Mouse (Mus musculus): ENCODE data around the gene Hk1.
"Not testable (repeated sequence)": the region's sequence is repeated elsewhere in the genome, so short reads cannot be mapped to it uniquely, and the experiment has no call there.

Hk1 gene

GRCm38 (mm10) chr10:62332514-62332913 lies 47.2 kb downstream of the Hk1 start:
- H3K9me3 ChIP-seq (ENCODE audit: low read length), result no peaks in the 10 kb centered on the region
- TF ChIP-seq CTCF (conservative IDR thresholded peaks at IDR 0.05; ENCODE audit: low read length), result no peak
- H3K36me3 ChIP-seq (ENCODE audit: insufficient read depth, low read length), result no peaks in the 10 kb centered on the region
- H3K27me3 ChIP-seq (ENCODE audit: insufficient read depth, low read length), result no peaks in the 10 kb centered on the region
- H3K4me3 ChIP-seq (replicated peaks; ENCODE audit: low read length), result 0 out of 2 replicates have a peak overlapping the region, but pooled peaks have one; percentile 20
- H3K4me1 ChIP-seq (replicated peaks; ENCODE audit: low read depth, low read length), result peaks cover 95% of the 10 kb centered on the region

- H3K4me1 ChIP-seq (replicated peaks; ENCODE audit: low read depth, low read length), result peaks cover 95% of the 10 kb centered on the region
- H3K9me3 ChIP-seq (ENCODE audit: low read length), result no peaks in the 10 kb centered on the region
- TF ChIP-seq POU5F1 (IDR thresholded peaks at IDR 0.05; ENCODE audit: borderline replicate concordance, low read length), result no peak
- no peak for TF ChIP-seq CTCF (conservative IDR thresholded peaks at IDR 0.05; ENCODE audit: low read length)
- no peaks in the 10 kb centered on the region for H3K27me3 ChIP-seq (ENCODE audit: insufficient read depth, low read length)
- no peaks in the 10 kb centered on the region for H3K36me3 ChIP-seq (ENCODE audit: insufficient read depth, low read length)
- no peak overlapping the region for H3K4me3 ChIP-seq (replicated peaks; ENCODE audit: low read length)
Measured at GRCm38 (mm10) chr10:62331771-62332170, 47.9 kb downstream of the Hk1 start.

DNA sequence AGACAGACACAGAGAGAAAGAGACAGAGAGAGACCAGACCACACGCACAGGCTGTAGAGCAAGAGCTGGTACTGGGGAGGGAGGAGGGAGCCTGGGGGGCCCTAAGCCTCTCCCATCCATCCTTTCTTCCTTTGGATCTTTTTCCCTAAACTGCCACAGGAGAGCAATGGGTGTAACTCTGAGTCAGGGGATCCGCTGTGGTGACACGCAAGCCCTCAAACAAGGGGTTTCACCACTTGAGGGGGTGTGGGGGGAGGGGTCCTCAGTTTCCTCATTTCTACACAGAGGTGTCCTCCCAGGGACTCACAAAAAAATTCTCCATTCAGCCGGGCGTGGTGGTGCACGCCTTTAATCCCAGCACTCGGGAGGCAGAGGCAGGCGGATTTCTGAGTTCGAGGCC lies 48.4 kb downstream of the Hk1 start:
- TF ChIP-seq CTCF (conservative IDR thresholded peaks at IDR 0.05; ENCODE audit: low read length), result no peak
- TF ChIP-seq NANOG (IDR thresholded peaks at IDR 0.05; ENCODE audit: borderline replicate concordance, low read length), result no peak
- no peak for TF ChIP-seq POU5F1 (IDR thresholded peaks at IDR 0.05; ENCODE audit: borderline replicate concordance, low read length)
- no peaks in the 10 kb centered on the region for H3K9me3 ChIP-seq (ENCODE audit: low read length)
- peak overlapping the region; percentile 13; the same call in 1 of the 2 replicates for H3K4me3 ChIP-seq (replicated peaks; ENCODE audit: low read length)
- H3K4me1 ChIP-seq (replicated peaks; ENCODE audit: low read depth, low read length), result peaks cover 95% of the 10 kb centered on the region
- no peaks in the 10 kb centered on the region for H3K36me3 ChIP-seq (ENCODE audit: insufficient read depth, low read length)
- no peaks in the 10 kb centered on the region for H3K27me3 ChIP-seq (ENCODE audit: insufficient read depth, low read length)

- Histone ChIP-seq H3K27me3 (ENCODE audit: insufficient read depth, low read length) (no peaks in the 10 kb centered on the region), H3K4me3 (replicated peaks; ENCODE audit: low read length) (peak overlapping the region; percentile 37; the same call in 1 of the 2 replicates), H3K9me3 (ENCODE audit: low read length) (no peaks in the 10 kb centered on the region), H3K36me3 (ENCODE audit: insufficient read depth, low read length) (no peaks in the 10 kb centered on the region), H3K4me1 (replicated peaks; ENCODE audit: low read depth, low read length) (peaks cover 94% of the 10 kb centered on the region)
- TF ChIP-seq POU5F1 (IDR thresholded peaks at IDR 0.05; ENCODE audit: borderline replicate concordance, low read length), result no peak
- no peak for TF ChIP-seq CTCF (conservative IDR thresholded peaks at IDR 0.05; ENCODE audit: low read length)
- no peak for TF ChIP-seq NANOG (IDR thresholded peaks at IDR 0.05; ENCODE audit: borderline replicate concordance, low read length)
Measured at GRCm38 (mm10) chr10:62329846-62330245, 49.9 kb downstream of the Hk1 start.

DNA sequence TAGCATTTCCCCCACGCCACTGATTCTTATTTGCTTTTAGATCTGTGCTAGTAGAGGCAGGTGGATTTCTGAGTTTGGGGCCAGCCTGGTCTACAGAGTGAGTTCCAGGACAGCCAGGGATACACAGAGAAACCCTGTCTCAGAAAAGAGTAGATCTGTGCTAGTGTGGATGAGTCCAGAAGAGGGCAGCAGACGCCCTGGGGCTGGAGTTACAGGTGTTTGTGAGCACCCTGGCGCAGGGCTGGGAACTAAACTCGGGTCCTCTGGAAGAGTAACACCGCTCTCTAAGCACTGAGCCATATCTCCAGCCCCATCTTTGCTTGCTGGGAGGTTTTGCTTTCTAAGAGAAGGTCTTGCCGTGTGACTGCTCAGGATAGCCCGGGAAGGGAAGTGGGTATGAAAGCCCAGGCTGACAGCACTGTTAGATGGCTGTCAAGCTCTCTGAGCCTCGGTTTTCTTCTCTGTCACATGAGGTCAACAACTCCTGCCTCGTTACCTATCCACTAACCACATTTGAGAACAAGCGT lies 50.8 kb downstream of the Hk1 start:
- no peak overlapping the region for H3K4me3 ChIP-seq (replicated peaks; ENCODE audit: low read length)
- H3K9me3 ChIP-seq (ENCODE audit: low read length), result no peaks in the 10 kb centered on the region
- H3K36me3 ChIP-seq (ENCODE audit: insufficient read depth, low read length), result no peaks in the 10 kb centered on the region
- TF ChIP-seq NANOG (IDR thresholded peaks at IDR 0.05; ENCODE audit: borderline replicate concordance, low read length) (no peak), CTCF (conservative IDR thresholded peaks at IDR 0.05; ENCODE audit: low read length) (peak; percentile 13)
- H3K27me3 ChIP-seq (ENCODE audit: insufficient read depth, low read length), result no peaks in the 10 kb centered on the region
- H3K4me1 ChIP-seq (replicated peaks; ENCODE audit: low read depth, low read length), result peaks cover 94% of the 10 kb centered on the region

DNA sequence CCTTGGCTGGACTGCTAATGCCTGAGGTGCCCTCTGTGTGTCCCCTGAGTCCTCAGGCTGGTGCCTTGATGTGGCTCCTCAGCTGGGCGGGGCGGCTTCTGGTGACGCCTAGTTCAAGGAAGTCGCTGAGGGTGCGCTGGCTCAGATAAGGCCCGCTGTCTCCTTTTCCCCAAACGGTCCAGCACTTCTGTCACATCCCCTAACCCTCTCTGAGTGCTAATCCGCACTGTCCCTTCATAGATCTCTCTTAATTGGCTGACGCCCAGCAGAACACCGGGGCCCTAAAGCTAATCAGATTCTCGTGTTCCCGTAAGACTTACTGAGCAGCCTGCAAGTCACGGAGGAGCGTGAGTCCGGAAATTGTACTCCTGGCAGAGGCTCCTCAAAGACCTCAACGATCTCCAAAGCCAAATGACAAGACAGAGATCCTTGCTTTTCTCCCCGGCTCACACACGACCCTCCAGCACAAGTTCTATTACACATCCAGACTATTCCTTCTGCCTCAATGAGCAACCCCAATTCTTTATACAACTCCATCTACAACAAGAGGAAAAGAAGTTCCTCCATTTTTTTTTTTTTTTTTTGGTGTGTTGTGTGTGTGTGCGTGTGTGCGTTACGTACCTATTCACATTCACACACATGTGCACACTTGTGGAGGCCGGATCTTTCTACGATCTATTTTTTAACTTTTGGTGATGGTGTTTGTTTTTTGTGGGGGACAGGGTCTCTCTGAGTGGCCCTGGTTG lies 52.0 kb downstream of the Hk1 start:
- no peaks in the 10 kb centered on the region for H3K9me3 ChIP-seq (ENCODE audit: low read length)
- peaks cover 90% of the 10 kb centered on the region for H3K4me1 ChIP-seq (replicated peaks; ENCODE audit: low read depth, low read length)
- no peaks in the 10 kb centered on the region for H3K36me3 ChIP-seq (ENCODE audit: insufficient read depth, low read length)
- no peaks in the 10 kb centered on the region for H3K27me3 ChIP-seq (ENCODE audit: insufficient read depth, low read length)
- H3K4me3 ChIP-seq (replicated peaks; ENCODE audit: low read length), result peak overlapping the region; percentile 43
- TF ChIP-seq POU5F1 (IDR thresholded peaks at IDR 0.05; ENCODE audit: borderline replicate concordance, low read length) (no peak), CTCF (conservative IDR thresholded peaks at IDR 0.05; ENCODE audit: low read length) (no peak), NANOG (IDR thresholded peaks at IDR 0.05; ENCODE audit: borderline replicate concordance, low read length) (no peak)

GRCm38 (mm10) chr10:62326818-62327571 lies 52.7 kb downstream of the Hk1 start:
- H3K4me3 ChIP-seq (replicated peaks; ENCODE audit: low read length), result peak overlapping the region; percentile 43
- TF ChIP-seq NANOG (IDR thresholded peaks at IDR 0.05; ENCODE audit: borderline replicate concordance, low read length), result no peak
- no peaks in the 10 kb centered on the region for H3K9me3 ChIP-seq (ENCODE audit: low read length)
- no peaks in the 10 kb centered on the region for H3K36me3 ChIP-seq (ENCODE audit: insufficient read depth, low read length)
- no peaks in the 10 kb centered on the region for H3K27me3 ChIP-seq (ENCODE audit: insufficient read depth, low read length)
- H3K4me1 ChIP-seq (replicated peaks; ENCODE audit: low read depth, low read length), result peaks cover 83% of the 10 kb centered on the region

GRCm38 (mm10) chr10:62326002-62326401 lies 53.7 kb downstream of the Hk1 start:
- Histone ChIP-seq H3K9me3 (ENCODE audit: low read length) (no peaks in the 10 kb centered on the region), H3K4me1 (replicated peaks; ENCODE audit: low read depth, low read length) (peaks cover 81% of the 10 kb centered on the region), H3K27me3 (ENCODE audit: insufficient read depth, low read length) (no peaks in the 10 kb centered on the region), H3K4me3 (replicated peaks; ENCODE audit: low read length) (no peak overlapping the region), H3K36me3 (ENCODE audit: insufficient read depth, low read length) (no peaks in the 10 kb centered on the region)
- no peak for TF ChIP-seq NANOG (IDR thresholded peaks at IDR 0.05; ENCODE audit: borderline replicate concordance, low read length)
- no peak for TF ChIP-seq CTCF (conservative IDR thresholded peaks at IDR 0.05; ENCODE audit: low read length)
- TF ChIP-seq POU5F1 (IDR thresholded peaks at IDR 0.05; ENCODE audit: borderline replicate concordance, low read length), result no peak

GRCm38 (mm10) chr10:62322821-62323220 lies 56.9 kb downstream of the Hk1 start:
- not testable (repeated sequence) for H3K36me3 ChIP-seq (ENCODE audit: insufficient read depth, low read length)

More at GRCm38 (mm10) chr10:62322821-62323220, 56.9 kb downstream of the Hk1 start:
- peaks cover 58% of the 10 kb centered on the region for H3K4me1 ChIP-seq (replicated peaks; ENCODE audit: low read depth, low read length)
- not testable (repeated sequence) for H3K9me3 ChIP-seq (ENCODE audit: low read length); H3K27me3 ChIP-seq (ENCODE audit: insufficient read depth, low read length); H3K4me3 ChIP-seq (replicated peaks; ENCODE audit: low read length)

Measured in E14TG2a.4 (cell line).